ENCODE assay signal across 27 mouse cellular contexts in the genomic region with DNA sequence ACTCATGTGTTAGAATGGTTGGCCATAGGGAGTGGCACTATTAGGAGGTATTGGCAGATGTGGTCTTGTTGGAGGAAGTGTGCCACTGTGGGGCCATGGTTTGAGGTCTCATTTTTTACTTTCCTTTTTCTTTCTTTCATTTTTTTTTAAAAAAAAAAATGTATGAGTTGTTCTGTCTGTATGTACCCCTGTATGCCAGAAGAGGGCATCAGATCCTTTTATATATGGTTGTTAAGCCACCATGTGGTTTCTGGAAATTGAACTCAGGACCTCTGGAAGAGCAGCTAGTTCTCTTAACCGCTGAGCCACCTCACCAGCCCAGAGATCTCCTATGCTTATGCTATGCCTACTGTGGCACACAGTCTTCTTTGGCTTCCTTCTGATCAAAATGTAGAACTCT. TPM values are rescaled to one million over a fixed set of nuclear protein-coding genes. Genes with fewer than 3 reads are reported as not detected.
DNase-seq lines count a peak whose midpoint lies in the region; ATAC-seq and TF ChIP-seq lines count a peak whose summit lies in the region.
"Had no signal": no experiment of that assay in that cellular context is flagged by ENCODE, and none has a peak within 500 bp of the region (broad histone marks: within the 10 kb centered on the region; RNA-seq: fewer than 3 reads in every experiment).

No protein-coding gene starts in this region.

- TF ChIP-seq CTCF in forebrain, postnatal 0 days (IDR thresholded peaks at IDR 0.05; ENCODE audit: low read depth): peak; percentile 49
- TF ChIP-seq CTCF in left cerebral cortex, adult 2 months (IDR thresholded peaks at IDR 0.05): peak; percentile 56
- TF ChIP-seq CTCF in thymus, adult 2 months (IDR thresholded peaks at IDR 0.05; ENCODE audit: borderline replicate concordance, control insufficient read depth, extremely low read depth, insufficient read depth, low read length, poor library complexity): no peak

- no peak for ATAC-seq in forebrain, postnatal 0 days
- no peak for ATAC-seq in forebrain, embryonic 16.5 days
- ATAC-seq in common myeloid progenitor, adult 5-6 weeks (replicated peaks; ENCODE audit: low read depth, poor library complexity, severe bottlenecking): 0 out of 2 replicates have a peak, but pooled peaks have one; percentile 5

- H3K9ac ChIP-seq in forebrain, postnatal 0 days: no peak overlapping the region
- no peak overlapping the region for H3K9ac ChIP-seq in forebrain, embryonic 16.5 days (replicated peaks; ENCODE audit: low read depth, low read length)
- H3K9ac ChIP-seq: forebrain, embryonic 12.5 days; hindbrain, embryonic 15.5 days; stomach, embryonic 15.5 days had no signal

- H3K36me3 ChIP-seq in forebrain, postnatal 0 days (ENCODE audit: insufficient read depth): no peaks in the 10 kb centered on the region
- H3K36me3 ChIP-seq in forebrain, embryonic 16.5 days (ENCODE audit: control insufficient read depth, insufficient read depth): no peaks in the 10 kb centered on the region
- no peaks in the 10 kb centered on the region for H3K36me3 ChIP-seq in thymus, adult 2 months (ENCODE audit: control insufficient read depth, insufficient read depth, low read length)
- H3K36me3 ChIP-seq: forebrain, embryonic 12.5 days; hindbrain, embryonic 15.5 days; stomach, embryonic 15.5 days had no signal

- DNase-seq in forebrain, postnatal 0 days: no peak
- no peak for DNase-seq in left cerebral cortex, adult 2 months (ENCODE audit: extremely low spot score in 1 of 2, low spot score in 2 of 2)
- DNase-seq in left cerebral cortex, postnatal 4 days: no peak
- DNase-seq in A20 (ENCODE audit: low read depth, low spot score): peak; percentile 8
- no peak for DNase-seq in thymus, adult 2 months
- no peak for DNase-seq in heart, postnatal 10 days
- DNase-seq: adrenal gland, adult 8-10 months; cerebellum, adult 9-10 months; kidney, adult 11 months; kidney, postnatal 10 days; midbrain, embryonic 14.5 days had no signal

- no peaks in the 10 kb centered on the region for H3K4me1 ChIP-seq in forebrain, postnatal 0 days (ENCODE audit: insufficient read depth)
- H3K4me1 ChIP-seq in forebrain, embryonic 16.5 days (replicated peaks; ENCODE audit: control insufficient read depth, insufficient read depth, low read length): no peaks in the 10 kb centered on the region
- no peaks in the 10 kb centered on the region for H3K4me1 ChIP-seq in thymus, adult 2 months (replicated peaks; ENCODE audit: control insufficient read depth, insufficient read depth, low read length)
- H3K4me1 ChIP-seq: forebrain, embryonic 12.5 days; hindbrain, embryonic 15.5 days; stomach, embryonic 15.5 days had no signal

- H3K4me2 ChIP-seq in forebrain, postnatal 0 days (ENCODE audit: low read depth): no peak overlapping the region
- H3K4me2 ChIP-seq in forebrain, embryonic 16.5 days (ENCODE audit: low read length): no peak overlapping the region
- H3K4me2 ChIP-seq: forebrain, embryonic 12.5 days; heart, embryonic 11.5 days; hindbrain, embryonic 15.5 days; stomach, embryonic 15.5 days had no signal

- WGBS in forebrain, postnatal 0 days: 79% methylated on average over 1 of the region's 1 CpGs
- 66% methylated on average over 1 of the region's 1 CpGs for WGBS in forebrain, embryonic 16.5 days
- WGBS in thymus, adult 2 months: 93% methylated on average over 1 of the region's 1 CpGs

- H3K4me3 ChIP-seq in forebrain, postnatal 0 days (ENCODE audit: low read depth, low read length): no peak overlapping the region
- no peak overlapping the region for H3K4me3 ChIP-seq in forebrain, embryonic 16.5 days (replicated peaks; ENCODE audit: low read length)
- H3K4me3 ChIP-seq in left cerebral cortex, adult 2 months: no peak overlapping the region
- H3K4me3 ChIP-seq in thymus, adult 2 months (ENCODE audit: control insufficient read depth, insufficient read depth, low read length): no peak overlapping the region
- H3K4me3 ChIP-seq: forebrain, embryonic 12.5 days; hindbrain, embryonic 15.5 days; myocyte; stomach, embryonic 15.5 days had no signal

- no peak for TF ChIP-seq POLR2A in thymus, adult 2 months (IDR thresholded peaks at IDR 0.05; ENCODE audit: control insufficient read depth, extremely low read depth, insufficient read depth, low read length, poor library complexity)

- intact Hi-C loops in left cerebral cortex, adult 2 months (cut with DNase I): loop anchor here (5.0 to 10.0 kb wide), 2 partner anchors 314 to 536 kb away; no protein-coding TSS in a partner anchor
- intact Hi-C loops in left cerebral cortex, postnatal 4 days (cut with DNase I): loop anchor here (10.0 kb wide), 1 partner anchor 776 kb away; no protein-coding TSS in a partner anchor
- intact Hi-C loops in heart, postnatal 10 days (cut with DNase I): no loop called here

- H3K9me3 ChIP-seq in forebrain, postnatal 0 days (ENCODE audit: low read length): no peaks in the 10 kb centered on the region
- no peaks in the 10 kb centered on the region for H3K9me3 ChIP-seq in forebrain, embryonic 16.5 days (ENCODE audit: control insufficient read depth, low read length)
- H3K9me3 ChIP-seq: forebrain, embryonic 12.5 days; hindbrain, embryonic 15.5 days; stomach, embryonic 15.5 days had no signal

- H3K27me3 ChIP-seq in forebrain, postnatal 0 days (ENCODE audit: insufficient read depth, low read length): no peaks in the 10 kb centered on the region
- H3K27me3 ChIP-seq in forebrain, embryonic 16.5 days (replicated peaks; ENCODE audit: control insufficient read depth, insufficient read depth, low read length): no peaks in the 10 kb centered on the region
- H3K27me3 ChIP-seq in thymus, adult 2 months (ENCODE audit: control insufficient read depth, insufficient read depth, low read length): no peaks in the 10 kb centered on the region
- H3K27me3 ChIP-seq: hindbrain, embryonic 15.5 days; stomach, embryonic 15.5 days had no signal

- H3K27ac ChIP-seq in forebrain, postnatal 0 days (ENCODE audit: low read depth, low read length): no peak overlapping the region
- no peak overlapping the region for H3K27ac ChIP-seq in forebrain, embryonic 16.5 days (ENCODE audit: low read length)
- no peak overlapping the region for H3K27ac ChIP-seq in left cerebral cortex, adult 2 months
- no peak overlapping the region for H3K27ac ChIP-seq in thymus, adult 2 months (ENCODE audit: control insufficient read depth, insufficient read depth, low read length)
- H3K27ac ChIP-seq: forebrain, embryonic 12.5 days; hindbrain, embryonic 15.5 days; stomach, embryonic 15.5 days had no signal

RNA-seq across cellular contexts. Expression of a gene that starts 19.4 kb away (rescaled TPM):
- total RNA-seq in forebrain, postnatal 0 days (2014; rRNA removed): not detected in 2 replicates
- polyA plus RNA-seq in forebrain, postnatal 0 days (2015; fragmentation: Nextera tagmentation; extraction: Ambion mirVana): not detected in 2 replicates
- not detected in 2 replicates for polyA plus RNA-seq in forebrain, embryonic 16.5 days (2015; fragmentation: Nextera tagmentation; extraction: Ambion mirVana)
- not detected for total RNA-seq in left cerebral cortex, adult 2 months (2021)
- total RNA-seq in left cerebral cortex, postnatal 4 days (2021): not detected
- not detected in 2 replicates for total RNA-seq in common myeloid progenitor, adult 5-6 weeks (2017)
- polyA plus RNA-seq in thymus, adult 2 months (2012; rRNA removed): 0.26 and 0.28 TPM in 2 replicates
- total RNA-seq in heart, postnatal 10 days (2021): not detected
- total RNA-seq: adrenal gland, adult 8-10 months; heart, postnatal 25 days; layer of hippocampus, adult 18-20 months; left cerebral cortex, postnatal 36 days; liver, adult 2 months; megakaryocyte, adult 5-6 weeks had no signal
- polyA plus RNA-seq: cortical plate, adult 2 months; embryonic facial prominence, embryonic 11.5 days; forebrain, embryonic 12.5 days; heart, embryonic 11.5 days; hindbrain, embryonic 15.5 days; liver, adult 2 months; lung, embryonic 16.5 days; midbrain, embryonic 14.5 days; myocyte; neural tube, embryonic 14.5 days; stomach, embryonic 15.5 days had no signal

RNA-seq across cellular contexts. Expression of a gene that starts 28.7 kb away (rescaled TPM):
- 15.7 and 18.3 TPM in 2 replicates for total RNA-seq in forebrain, postnatal 0 days (2014; rRNA removed)
- 20.5 and 20.8 TPM in 2 replicates for polyA plus RNA-seq in forebrain, postnatal 0 days (2015; fragmentation: Nextera tagmentation; extraction: Ambion mirVana)
- polyA plus RNA-seq in forebrain, embryonic 16.5 days (2015; fragmentation: Nextera tagmentation; extraction: Ambion mirVana): 30.1 and 38.4 TPM in 2 replicates
- 1 to 10 TPM; 4.8 to 5.8 TPM for total RNA-seq in left cerebral cortex, adult 2 months (2021)
- 1 to 10 TPM; 6.5 to 7.7 TPM for total RNA-seq in left cerebral cortex, postnatal 4 days (2021)
- total RNA-seq in common myeloid progenitor, adult 5-6 weeks (2017): 6.5 and 7.7 TPM in 2 replicates
- 8.0 and 10.9 TPM in 2 replicates for polyA plus RNA-seq in thymus, adult 2 months (2012; rRNA removed)
- total RNA-seq in heart, postnatal 10 days (2021): 10 to 100 TPM; 29.7 to 36.6 TPM

RNA-seq across cellular contexts. Expression of a gene that starts 58.9 kb away (rescaled TPM):
- 1.7 and 3.4 TPM in 2 replicates for total RNA-seq in forebrain, postnatal 0 days (2014; rRNA removed)
- 0.88 and 1.2 TPM in 2 replicates for polyA plus RNA-seq in forebrain, postnatal 0 days (2015; fragmentation: Nextera tagmentation; extraction: Ambion mirVana)
- polyA plus RNA-seq in forebrain, embryonic 16.5 days (2015; fragmentation: Nextera tagmentation; extraction: Ambion mirVana): 1.7 and 2.2 TPM in 2 replicates
- 1 to 10 TPM; 5.6 to 7.0 TPM for total RNA-seq in left cerebral cortex, adult 2 months (2021)
- 1 to 10 TPM; 3.0 to 3.8 TPM for total RNA-seq in left cerebral cortex, postnatal 4 days (2021)
- 6.6 and 7.0 TPM in 2 replicates for total RNA-seq in common myeloid progenitor, adult 5-6 weeks (2017)
- polyA plus RNA-seq in thymus, adult 2 months (2012; rRNA removed): 4.6 and 5.9 TPM in 2 replicates
- 10 to 100 TPM; 17.6 to 19.0 TPM for total RNA-seq in heart, postnatal 10 days (2021)
